Mouse (Mus musculus): Measurements from ENCODE around the gene Sp1. TPM values are rescaled to one million over a fixed set of nuclear protein-coding genes. Genes with fewer than 3 reads are reported as not detected.

The Sp1 gene
- polyA plus RNA-seq, 1 experiment from 2014 or later, result 15.5 TPM

DNA sequence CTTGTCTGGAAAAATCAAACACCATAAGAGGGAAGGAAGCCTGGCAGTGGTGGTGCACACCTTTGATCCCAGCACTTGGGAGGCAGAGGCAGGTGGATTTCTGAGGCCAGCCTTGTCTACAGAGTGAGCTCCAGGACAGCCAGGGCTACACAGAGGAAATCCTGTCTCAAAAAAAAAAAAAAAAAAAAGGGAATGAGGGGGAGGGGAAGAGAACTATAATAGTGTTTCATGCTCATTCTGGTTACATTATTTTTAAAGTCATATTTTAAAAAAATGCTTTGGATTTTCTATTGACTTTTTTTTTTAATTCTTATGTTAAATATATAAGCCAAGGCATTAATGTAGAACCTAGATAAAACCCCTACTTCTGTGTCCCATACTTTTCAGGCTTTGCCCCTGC lies 7.7 kb downstream of the Sp1 start:
- peaks cover 79% of the 10 kb centered on the region for H3K36me3 ChIP-seq (ENCODE audit: control insufficient read depth, insufficient read depth, low read length)
- no peak for ATAC-seq (ENCODE audit: low read depth)
- no peak overlapping the region for H3K27ac ChIP-seq (replicated peaks; ENCODE audit: low read depth, low read length)
- H3K4me3 ChIP-seq (ENCODE audit: low read depth, low read length), result no peak overlapping the region
- no peak for DNase-seq (ENCODE audit: low spot score)
- H3K4me1 ChIP-seq (ENCODE audit: control insufficient read depth, insufficient read depth, low read length), result peaks cover 20% of the 10 kb centered on the region
- H3K9me3 ChIP-seq (ENCODE audit: control insufficient read depth, low read length), result no peaks in the 10 kb centered on the region
- H3K4me2 ChIP-seq (ENCODE audit: low read depth, low read length), result no peak overlapping the region
- no peaks in the 10 kb centered on the region for H3K27me3 ChIP-seq (replicated peaks; ENCODE audit: control insufficient read depth, insufficient read depth, low read length)
- no peak overlapping the region for H3K9ac ChIP-seq (ENCODE audit: low read depth, low read length)

DNA sequence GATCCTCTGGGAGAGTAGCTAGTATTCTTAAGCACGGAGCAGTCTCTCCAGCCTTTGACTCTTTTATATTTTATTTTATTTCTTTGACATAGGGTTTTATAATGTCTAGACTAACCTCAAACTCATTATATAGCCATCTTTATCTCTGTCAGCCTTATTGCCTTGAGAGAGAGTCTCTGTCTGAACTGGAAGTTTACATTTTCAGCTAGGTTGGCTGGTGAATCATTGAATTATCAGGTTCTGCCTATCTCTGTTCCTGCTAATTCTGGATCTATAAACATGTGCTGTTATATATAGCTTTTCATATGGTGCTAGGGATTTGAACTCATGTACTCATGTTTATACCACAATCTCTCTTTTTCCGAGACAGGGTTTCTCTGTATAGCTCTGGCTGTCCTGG lies 11.6 kb downstream of the Sp1 start:
- Histone ChIP-seq H3K9ac (ENCODE audit: low read depth, low read length) (no peak overlapping the region), H3K27ac (replicated peaks; ENCODE audit: low read depth, low read length) (no peak overlapping the region), H3K36me3 (ENCODE audit: control insufficient read depth, insufficient read depth, low read length) (peaks cover 54% of the 10 kb centered on the region), H3K9me3 (ENCODE audit: control insufficient read depth, low read length) (no peaks in the 10 kb centered on the region), H3K4me1 (ENCODE audit: control insufficient read depth, insufficient read depth, low read length) (no peaks in the 10 kb centered on the region), H3K27me3 (replicated peaks; ENCODE audit: control insufficient read depth, insufficient read depth, low read length) (no peaks in the 10 kb centered on the region), H3K4me2 (ENCODE audit: low read depth, low read length) (no peak overlapping the region), H3K4me3 (ENCODE audit: low read depth, low read length) (no peak overlapping the region)
- ATAC-seq (ENCODE audit: low read depth) (no peak), DNase-seq (ENCODE audit: low spot score) (no peak)
- WGBS, result 96% methylated on average over 2 of the region's 2 CpGs

DNA sequence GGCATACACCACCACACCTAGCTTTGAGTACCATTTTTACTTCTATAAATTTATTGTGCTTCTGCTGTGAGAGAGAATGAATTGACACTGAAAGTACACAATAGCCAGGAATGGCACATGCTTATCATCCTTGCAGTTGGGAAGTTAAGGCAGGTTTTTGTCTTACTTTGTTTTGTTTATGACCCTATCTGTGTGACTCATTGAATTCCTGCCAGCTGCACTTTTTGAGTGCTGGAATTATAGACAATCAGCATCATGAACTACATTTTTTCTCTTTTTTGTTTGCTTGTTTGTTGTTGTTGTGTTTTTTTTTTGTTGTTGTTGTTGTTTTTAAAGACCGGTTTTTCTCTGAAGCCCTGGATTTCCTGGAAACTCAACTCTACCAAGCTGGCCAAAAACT lies 15.0 kb downstream of the Sp1 start:
- no peak overlapping the region for H3K4me3 ChIP-seq (ENCODE audit: low read depth, low read length)
- H3K4me2 ChIP-seq (ENCODE audit: low read depth, low read length), result no peak overlapping the region
- peaks cover 60% of the 10 kb centered on the region for H3K36me3 ChIP-seq (ENCODE audit: control insufficient read depth, insufficient read depth, low read length)
- no peaks in the 10 kb centered on the region for H3K27me3 ChIP-seq (replicated peaks; ENCODE audit: control insufficient read depth, insufficient read depth, low read length)
- no peak for DNase-seq (ENCODE audit: low spot score)
- no peak overlapping the region for H3K9ac ChIP-seq (ENCODE audit: low read depth, low read length)
- ATAC-seq (ENCODE audit: low read depth), result no peak
- WGBS, result 55% methylated on average over 1 of the region's 1 CpGs
- H3K9me3 ChIP-seq (ENCODE audit: control insufficient read depth, low read length), result no peaks in the 10 kb centered on the region
- H3K27ac ChIP-seq (replicated peaks; ENCODE audit: low read depth, low read length), result no peak overlapping the region; the same call in 1 of the 2 replicates
- H3K4me1 ChIP-seq (ENCODE audit: control insufficient read depth, insufficient read depth, low read length), result no peaks in the 10 kb centered on the region

DNA sequence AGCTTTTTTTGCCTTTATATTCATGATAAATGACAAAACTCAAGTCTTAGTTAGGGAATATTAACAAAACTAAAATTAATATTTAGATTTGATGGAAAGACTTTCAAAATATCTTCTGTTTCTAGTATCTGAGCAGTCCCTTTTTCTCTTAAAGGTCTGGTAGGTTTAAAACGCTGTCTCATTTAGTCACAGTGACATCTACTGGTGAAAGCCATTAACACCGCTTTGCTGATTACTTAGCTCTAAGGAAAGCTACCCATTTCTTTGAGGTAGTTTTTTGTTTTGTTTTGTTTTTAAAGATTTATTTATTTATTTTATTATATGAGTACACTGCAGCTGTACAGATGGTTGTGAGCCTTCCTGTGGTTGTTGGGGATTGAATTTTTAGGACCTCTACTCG lies 15.5 kb downstream of the Sp1 start:
- Histone ChIP-seq H3K9me3 (ENCODE audit: control insufficient read depth, low read length) (no peaks in the 10 kb centered on the region), H3K27ac (replicated peaks; ENCODE audit: low read depth, low read length) (no peak overlapping the region; the same call in 1 of the 2 replicates), H3K4me3 (ENCODE audit: low read depth, low read length) (no peak overlapping the region), H3K9ac (ENCODE audit: low read depth, low read length) (no peak overlapping the region), H3K36me3 (ENCODE audit: control insufficient read depth, insufficient read depth, low read length) (peaks cover 62% of the 10 kb centered on the region), H3K4me2 (ENCODE audit: low read depth, low read length) (no peak overlapping the region), H3K27me3 (replicated peaks; ENCODE audit: control insufficient read depth, insufficient read depth, low read length) (no peaks in the 10 kb centered on the region), H3K4me1 (ENCODE audit: control insufficient read depth, insufficient read depth, low read length) (no peaks in the 10 kb centered on the region)
- DNase-seq (ENCODE audit: low spot score) (peak; percentile 77), ATAC-seq (ENCODE audit: low read depth) (no peak; the same call in 1 of the 2 replicates)
- 64% methylated on average over 3 of the region's 3 CpGs for WGBS

DNA sequence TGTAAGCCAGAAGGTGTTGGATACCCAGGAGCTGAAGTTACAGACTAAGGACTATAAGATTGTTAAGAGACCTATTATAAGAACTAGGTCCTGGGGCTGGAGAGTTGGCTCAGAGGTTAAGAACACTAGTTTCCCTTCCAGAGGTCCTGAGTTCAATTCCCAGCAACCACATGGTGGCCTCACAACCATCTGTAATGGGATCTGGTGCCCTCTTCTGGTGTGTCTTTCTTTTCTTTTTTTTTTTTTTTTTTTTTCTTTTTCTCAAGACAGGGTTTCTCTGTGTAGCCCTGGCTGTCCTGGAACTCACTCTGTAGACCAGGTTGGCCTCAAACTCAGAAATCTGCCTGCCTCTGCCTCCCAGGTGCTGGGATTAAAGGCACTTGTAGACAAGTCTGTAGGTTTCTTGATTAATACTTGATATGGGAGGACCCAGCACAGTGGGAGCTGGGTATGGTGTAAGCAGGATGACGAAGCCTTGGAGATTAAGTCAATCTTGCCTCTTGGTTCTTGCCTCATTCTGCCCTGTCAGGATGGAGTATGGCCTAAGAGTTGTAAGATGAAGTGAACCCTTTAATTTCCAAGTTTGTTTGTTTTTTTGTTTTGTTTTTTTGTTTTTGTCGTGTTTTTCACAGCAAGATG lies 17.8 kb downstream of the Sp1 start:
- DNase-seq (ENCODE audit: low spot score) (no peak), ATAC-seq (ENCODE audit: low read depth) (no peak)
- Histone ChIP-seq H3K9ac (ENCODE audit: low read depth, low read length) (no peak overlapping the region), H3K9me3 (ENCODE audit: control insufficient read depth, low read length) (no peaks in the 10 kb centered on the region), H3K36me3 (ENCODE audit: control insufficient read depth, insufficient read depth, low read length) (peaks cover 68% of the 10 kb centered on the region), H3K4me3 (ENCODE audit: low read depth, low read length) (no peak overlapping the region), H3K4me2 (ENCODE audit: low read depth, low read length) (no peak overlapping the region), H3K4me1 (ENCODE audit: control insufficient read depth, insufficient read depth, low read length) (no peaks in the 10 kb centered on the region), H3K27ac (replicated peaks; ENCODE audit: low read depth, low read length) (no peak overlapping the region), H3K27me3 (replicated peaks; ENCODE audit: control insufficient read depth, insufficient read depth, low read length) (no peaks in the 10 kb centered on the region)
- WGBS, result 97% methylated on average over 2 of the region's 2 CpGs

DNA sequence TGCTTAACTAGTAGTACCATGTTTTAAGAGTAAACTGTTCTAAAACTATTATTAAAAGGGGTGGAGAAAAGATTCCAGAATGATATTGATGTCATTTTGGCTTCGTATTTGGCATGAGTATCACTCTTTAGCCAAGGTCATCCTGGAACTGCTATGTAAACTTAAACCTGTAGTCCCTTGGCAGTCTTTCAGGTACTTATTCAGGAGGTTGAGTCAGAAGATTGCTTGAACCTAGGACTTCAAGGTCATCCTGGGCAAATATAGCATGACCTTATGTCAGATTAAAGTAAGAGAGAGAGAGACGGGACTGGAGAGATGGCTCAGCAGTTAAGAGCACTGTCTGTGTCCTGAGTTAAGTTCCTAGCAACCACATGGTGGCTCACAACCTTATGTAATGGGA lies 18.7 kb downstream of the Sp1 start:
- Histone ChIP-seq H3K27me3 (replicated peaks; ENCODE audit: control insufficient read depth, insufficient read depth, low read length) (no peaks in the 10 kb centered on the region), H3K36me3 (ENCODE audit: control insufficient read depth, insufficient read depth, low read length) (peaks cover 70% of the 10 kb centered on the region), H3K9ac (ENCODE audit: low read depth, low read length) (no peak overlapping the region), H3K9me3 (ENCODE audit: control insufficient read depth, low read length) (no peaks in the 10 kb centered on the region), H3K4me3 (ENCODE audit: low read depth, low read length) (no peak overlapping the region), H3K4me1 (ENCODE audit: control insufficient read depth, insufficient read depth, low read length) (no peaks in the 10 kb centered on the region), H3K4me2 (ENCODE audit: low read depth, low read length) (no peak overlapping the region), H3K27ac (replicated peaks; ENCODE audit: low read depth, low read length) (no peak overlapping the region)
- 88% methylated on average over 2 of the region's 2 CpGs for WGBS
- DNase-seq (ENCODE audit: low spot score), result no peak
- ATAC-seq (ENCODE audit: low read depth), result no peak

DNA sequence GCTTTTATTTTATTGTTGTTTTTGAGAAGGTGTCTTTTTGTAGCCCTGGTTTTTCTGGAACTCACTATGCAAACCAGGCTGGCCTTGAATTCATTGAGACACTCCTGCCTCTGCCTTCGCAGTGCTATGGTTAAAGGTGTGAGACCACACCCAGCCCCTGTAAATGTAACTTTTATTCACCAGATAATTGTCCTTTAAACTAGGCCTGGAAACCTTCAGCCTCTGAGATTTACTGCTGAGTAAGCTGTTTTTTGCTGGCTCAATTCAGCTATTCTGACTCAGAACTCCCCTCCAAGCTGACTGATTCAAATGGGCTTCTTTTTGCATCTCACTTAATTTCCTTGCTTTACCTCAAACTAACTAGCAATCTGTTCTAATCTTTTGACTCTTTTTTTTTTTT lies 21.0 kb downstream of the Sp1 start:
- H3K4me1 ChIP-seq (ENCODE audit: control insufficient read depth, insufficient read depth, low read length), result no peaks in the 10 kb centered on the region
- ATAC-seq (ENCODE audit: low read depth) (no peak), DNase-seq (ENCODE audit: low spot score) (no peak)
- 97% methylated on average over 1 of the region's 1 CpGs for WGBS
- no peaks in the 10 kb centered on the region for H3K9me3 ChIP-seq (ENCODE audit: control insufficient read depth, low read length)
- no peak overlapping the region for H3K27ac ChIP-seq (replicated peaks; ENCODE audit: low read depth, low read length)
- no peak overlapping the region for H3K4me2 ChIP-seq (ENCODE audit: low read depth, low read length)
- H3K4me3 ChIP-seq (ENCODE audit: low read depth, low read length), result no peak overlapping the region
- no peak overlapping the region for H3K9ac ChIP-seq (ENCODE audit: low read depth, low read length)
- H3K36me3 ChIP-seq (ENCODE audit: control insufficient read depth, insufficient read depth, low read length), result peaks cover 87% of the 10 kb centered on the region
- no peaks in the 10 kb centered on the region for H3K27me3 ChIP-seq (replicated peaks; ENCODE audit: control insufficient read depth, insufficient read depth, low read length)

DNA sequence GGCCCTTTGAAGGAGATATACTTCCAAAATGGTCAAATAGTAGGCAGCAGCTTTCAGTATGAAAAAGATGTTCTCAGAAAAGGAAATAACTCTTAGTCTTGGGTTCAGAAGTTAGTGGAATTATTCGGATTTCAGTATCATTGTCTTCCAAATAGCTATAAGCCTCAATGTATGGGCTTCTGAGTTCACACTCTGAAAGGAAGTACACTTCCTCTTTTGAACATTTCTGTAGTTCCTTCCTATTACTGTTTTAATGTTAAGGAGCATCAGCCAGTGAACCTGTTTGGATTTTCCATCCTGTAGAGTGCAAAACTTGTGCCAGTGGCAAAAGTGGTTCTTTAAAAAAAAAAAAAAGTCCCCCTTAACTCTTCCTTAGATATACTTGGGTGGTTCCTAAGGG lies 26.1 kb downstream of the Sp1 start:
- no peak overlapping the region for H3K27ac ChIP-seq (replicated peaks; ENCODE audit: low read depth, low read length)
- H3K4me3 ChIP-seq (ENCODE audit: low read depth, low read length), result no peak overlapping the region
- no peak for ATAC-seq (ENCODE audit: low read depth)
- H3K4me1 ChIP-seq (ENCODE audit: control insufficient read depth, insufficient read depth, low read length), result no peaks in the 10 kb centered on the region
- H3K9me3 ChIP-seq (ENCODE audit: control insufficient read depth, low read length), result no peaks in the 10 kb centered on the region
- no peaks in the 10 kb centered on the region for H3K27me3 ChIP-seq (replicated peaks; ENCODE audit: control insufficient read depth, insufficient read depth, low read length)
- no peak overlapping the region for H3K4me2 ChIP-seq (ENCODE audit: low read depth, low read length)
- WGBS, result 90% methylated on average over 1 of the region's 1 CpGs
- peaks cover 85% of the 10 kb centered on the region for H3K36me3 ChIP-seq (ENCODE audit: control insufficient read depth, insufficient read depth, low read length)
- no peak overlapping the region for H3K9ac ChIP-seq (ENCODE audit: low read depth, low read length)
- no peak for DNase-seq (ENCODE audit: low spot score)

DNA sequence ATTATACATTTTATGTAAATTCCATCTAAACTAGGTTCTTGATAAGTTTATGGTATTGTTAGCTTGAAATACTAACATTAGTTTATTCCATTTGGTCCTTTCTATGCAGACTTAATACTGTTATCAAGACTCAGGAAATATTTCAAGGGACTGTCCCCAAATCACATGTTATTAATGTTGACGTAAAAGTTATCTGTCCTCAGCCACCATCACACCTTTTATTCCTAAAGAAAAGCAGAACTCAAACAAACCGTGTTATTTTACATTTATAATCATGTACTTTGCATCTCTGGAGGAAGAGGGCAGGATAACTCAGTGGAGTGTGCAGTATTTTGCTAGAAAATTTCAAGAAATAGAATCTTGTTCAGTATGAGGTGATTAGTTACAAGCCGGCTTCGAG lies 27.2 kb downstream of the Sp1 start:
- DNase-seq (ENCODE audit: low spot score) (no peak), ATAC-seq (ENCODE audit: low read depth) (no peak)
- no peaks in the 10 kb centered on the region for H3K4me1 ChIP-seq (ENCODE audit: control insufficient read depth, insufficient read depth, low read length)
- 90% methylated on average over 4 of the region's 4 CpGs for WGBS
- H3K27me3 ChIP-seq (replicated peaks; ENCODE audit: control insufficient read depth, insufficient read depth, low read length), result no peaks in the 10 kb centered on the region
- H3K4me2 ChIP-seq (ENCODE audit: low read depth, low read length), result no peak overlapping the region
- no peaks in the 10 kb centered on the region for H3K9me3 ChIP-seq (ENCODE audit: control insufficient read depth, low read length)
- peaks cover 86% of the 10 kb centered on the region for H3K36me3 ChIP-seq (ENCODE audit: control insufficient read depth, insufficient read depth, low read length)
- H3K4me3 ChIP-seq (ENCODE audit: low read depth, low read length), result no peak overlapping the region
- H3K27ac ChIP-seq (replicated peaks; ENCODE audit: low read depth, low read length), result no peak overlapping the region
- H3K9ac ChIP-seq (ENCODE audit: low read depth, low read length), result no peak overlapping the region
